Mouse (Mus musculus): ENCODE results near the gene Tmsb10.

DNA sequence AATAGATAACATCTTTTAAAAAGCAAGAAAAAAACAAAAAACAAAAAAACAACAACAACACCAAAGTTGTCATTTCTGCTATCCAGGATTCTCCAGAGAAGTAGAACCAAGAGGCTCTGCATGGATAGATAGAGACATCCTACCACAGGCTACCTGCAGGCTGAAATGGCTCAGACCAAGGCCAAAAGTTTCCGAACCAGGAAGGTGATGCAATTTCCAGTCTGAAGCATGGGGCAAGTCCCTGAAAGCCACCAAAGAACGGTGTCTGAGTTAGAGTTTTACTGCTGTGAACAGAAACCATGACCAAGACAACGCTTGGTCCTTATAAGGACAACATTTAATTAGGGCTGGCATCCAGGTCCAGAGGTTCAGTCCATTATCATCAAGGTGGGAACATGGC, 10.2 kb downstream of the Tmsb10 start:
- no peak for TF ChIP-seq RCOR1 (IDR thresholded peaks at IDR 0.05; ENCODE audit: low read depth, low read length)
- TF ChIP-seq UBTF (IDR thresholded peaks at IDR 0.05; ENCODE audit: borderline replicate concordance, insufficient read depth, low read depth, low read length), result no peak
- TF ChIP-seq POLR2A (IDR thresholded peaks at IDR 0.05; ENCODE audit: control insufficient read depth in 1 of 2, insufficient read depth in 1 of 2, low read depth in 1 of 2, low read length in 2 of 2, poor library complexity in 1 of 2), result no peak
- TF ChIP-seq NRF1 (IDR thresholded peaks at IDR 0.05; ENCODE audit: insufficient read depth, low read depth, low read length, poor library complexity, severe bottlenecking), result no peak
- TF ChIP-seq MXI1 (IDR thresholded peaks at IDR 0.05; ENCODE audit: low read depth, low read length), result no peak
- no peak for TF ChIP-seq EP300 (IDR thresholded peaks at IDR 0.05; ENCODE audit: low read depth in 1 of 2, low read length in 2 of 2)
- TF ChIP-seq TAL1 (IDR thresholded peaks at IDR 0.05; ENCODE audit: low read length), result no peak
- no peak for TF ChIP-seq MYB (IDR thresholded peaks at IDR 0.05; ENCODE audit: low read depth, low read length)
- no peak for TF ChIP-seq CTCF (IDR thresholded peaks at IDR 0.05 in 2 of 3, conservative IDR thresholded peaks at IDR 0.05 in 1 of 3; ENCODE audit: control insufficient read depth in 1 of 3, insufficient read depth in 1 of 3, low read depth in 2 of 3, low read length in 3 of 3, poor library complexity in 1 of 3, severe bottlenecking in 1 of 3)
- no peak for TF ChIP-seq GABPA (IDR thresholded peaks at IDR 0.05; ENCODE audit: low read depth, low read length)
- no peak for TF ChIP-seq TCF12 (IDR thresholded peaks at IDR 0.05; ENCODE audit: low read depth, low read length)
- no peak for TF ChIP-seq SIN3A (IDR thresholded peaks at IDR 0.05; ENCODE audit: low read length)
- no peak for TF ChIP-seq MAX (IDR thresholded peaks at IDR 0.05; ENCODE audit: low read length)
